Mouse (Mus musculus): ENCODE data around the gene Pdgfa. TPM values are rescaled to one million over a fixed set of nuclear protein-coding genes. Genes with fewer than 3 reads are reported as not detected.

Gene Pdgfa
- polyA plus RNA-seq (2017; shearing (Covaris generic)): not detected

DNA sequence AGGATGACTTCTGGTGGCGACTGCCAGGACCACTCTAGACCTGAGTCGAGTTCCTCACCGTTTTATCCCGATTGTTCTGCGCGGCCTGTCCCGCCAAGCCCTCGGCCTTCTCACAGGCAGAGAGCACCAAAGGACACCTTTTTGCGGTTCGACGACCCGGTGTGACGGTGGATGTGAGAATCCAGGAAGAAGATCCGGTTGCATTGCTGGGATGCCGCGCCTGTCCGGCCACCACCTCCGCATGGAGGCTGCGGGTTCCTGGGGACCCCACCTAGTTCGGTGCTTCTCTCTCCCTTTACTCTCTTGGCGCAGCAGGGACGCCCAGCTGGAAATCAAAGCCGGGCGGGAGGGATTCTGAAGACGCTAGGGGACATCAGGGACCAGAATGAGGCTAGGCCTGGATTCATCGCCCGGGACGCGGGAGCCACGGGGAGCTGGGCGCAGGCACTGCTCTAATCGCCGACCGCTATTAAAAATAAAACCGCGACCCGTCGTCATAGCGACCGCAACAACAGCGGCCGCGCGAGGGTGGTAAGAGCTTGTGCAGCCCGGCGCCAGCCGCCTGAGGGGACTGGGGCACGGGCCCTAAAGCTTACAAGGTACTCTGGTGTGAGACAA, at the start of gene Pdgfa:
Gene Pdgfa (minus strand): TSS at position 200 of the 618 bp plus-strand sequence.
- no peak for ATAC-seq

DNA sequence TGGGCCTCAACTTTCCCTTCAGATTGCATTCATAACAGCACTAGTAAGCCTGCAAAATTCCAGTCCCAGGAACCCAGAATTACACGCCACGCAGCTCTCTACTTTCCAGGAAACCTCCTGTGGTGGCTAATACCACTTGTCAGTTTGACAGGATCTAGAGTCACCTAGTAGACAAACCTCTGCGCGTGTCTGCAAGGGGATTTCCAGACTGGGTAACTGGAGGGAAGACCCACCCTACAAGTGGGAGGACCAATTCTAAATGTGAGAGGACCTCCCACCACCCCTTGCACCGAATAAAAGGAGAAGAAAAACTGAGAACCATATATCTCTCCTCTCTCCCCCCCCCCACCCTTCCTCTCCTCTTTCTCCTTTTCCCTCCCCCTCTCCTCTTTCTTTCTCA, 49.5 kb upstream of the Pdgfa start:
- ATAC-seq: no peak

DNA sequence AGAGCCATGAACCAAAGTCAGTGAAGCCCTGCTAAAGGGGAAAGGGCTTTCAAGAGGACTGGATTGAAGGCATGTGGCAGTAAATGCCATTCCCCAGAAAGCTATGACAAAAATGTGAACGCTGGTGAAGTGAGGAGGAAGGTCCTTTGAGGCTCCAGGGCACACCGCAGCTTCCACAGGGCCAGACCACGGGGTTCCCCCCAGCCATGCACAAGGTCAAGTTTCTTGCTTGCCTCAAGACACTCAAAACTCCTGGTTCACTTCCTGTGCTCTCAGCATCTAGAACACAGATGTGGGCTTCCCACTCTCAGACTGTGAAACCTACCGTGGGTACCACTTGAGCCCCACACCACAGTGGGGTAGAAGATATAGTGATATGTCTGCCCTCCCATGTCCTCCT, 46.4 kb upstream of the Pdgfa start:
- ATAC-seq: no peak

DNA sequence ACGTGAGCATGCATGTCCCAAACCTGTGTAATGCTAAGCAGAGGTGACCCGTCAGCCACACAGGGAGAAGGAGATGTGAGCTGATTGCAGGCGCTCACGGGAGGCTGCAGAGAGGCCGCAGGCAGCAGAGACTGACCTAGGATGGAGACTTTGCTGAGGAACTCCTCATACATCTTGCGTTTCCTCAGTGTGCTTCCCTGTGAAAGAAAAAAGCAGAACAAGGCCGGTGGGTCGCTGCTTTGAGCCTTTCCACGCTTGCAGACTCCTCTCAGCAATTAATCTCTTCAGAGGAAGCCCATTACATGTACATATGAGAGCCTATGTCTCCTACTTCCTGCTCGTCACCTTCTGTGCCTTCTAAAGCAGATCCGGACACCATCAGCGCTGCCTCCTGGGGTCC, 45.1 kb upstream of the Pdgfa start:
- no peak for ATAC-seq

DNA sequence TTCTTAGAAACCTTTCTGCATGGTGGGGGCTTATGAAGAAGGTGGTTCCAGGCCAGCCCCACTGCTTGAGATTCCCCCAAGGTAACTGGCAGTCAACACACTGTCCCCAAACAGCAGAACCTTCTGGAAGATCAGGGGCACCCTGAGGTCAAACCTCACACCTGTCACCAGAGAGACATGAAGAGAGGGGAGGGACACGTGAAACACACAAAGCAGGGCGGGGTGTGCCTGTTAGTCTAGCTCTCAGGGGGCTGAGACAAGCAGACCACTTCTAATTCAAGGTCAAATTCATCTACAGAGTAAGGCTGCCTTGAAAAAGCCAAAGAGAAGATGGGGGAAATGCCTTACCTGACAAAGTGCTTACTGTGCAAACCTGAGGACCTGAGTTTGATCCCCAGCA, 38.0 kb upstream of the Pdgfa start:
- ATAC-seq: no peak

DNA sequence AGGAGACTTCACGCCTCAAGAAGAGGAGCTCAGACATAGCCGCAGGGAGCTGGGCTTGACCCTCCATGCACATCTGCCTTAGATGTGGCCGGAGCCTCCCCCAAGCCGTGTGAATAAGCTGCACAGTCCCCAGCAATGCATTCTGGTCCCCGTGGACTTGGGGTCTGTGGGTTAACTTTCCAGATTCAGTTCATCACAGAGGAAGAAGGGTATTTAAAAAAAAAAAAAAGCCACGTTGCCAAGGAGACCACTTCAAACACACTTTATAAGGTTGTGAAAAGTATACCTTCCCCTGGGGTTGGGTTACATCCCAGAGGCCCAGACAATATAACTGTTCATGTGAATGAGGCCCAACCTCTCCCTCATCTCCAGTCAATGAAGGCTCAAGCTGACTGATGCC, 37.6 kb upstream of the Pdgfa start:
- ATAC-seq: no peak

DNA sequence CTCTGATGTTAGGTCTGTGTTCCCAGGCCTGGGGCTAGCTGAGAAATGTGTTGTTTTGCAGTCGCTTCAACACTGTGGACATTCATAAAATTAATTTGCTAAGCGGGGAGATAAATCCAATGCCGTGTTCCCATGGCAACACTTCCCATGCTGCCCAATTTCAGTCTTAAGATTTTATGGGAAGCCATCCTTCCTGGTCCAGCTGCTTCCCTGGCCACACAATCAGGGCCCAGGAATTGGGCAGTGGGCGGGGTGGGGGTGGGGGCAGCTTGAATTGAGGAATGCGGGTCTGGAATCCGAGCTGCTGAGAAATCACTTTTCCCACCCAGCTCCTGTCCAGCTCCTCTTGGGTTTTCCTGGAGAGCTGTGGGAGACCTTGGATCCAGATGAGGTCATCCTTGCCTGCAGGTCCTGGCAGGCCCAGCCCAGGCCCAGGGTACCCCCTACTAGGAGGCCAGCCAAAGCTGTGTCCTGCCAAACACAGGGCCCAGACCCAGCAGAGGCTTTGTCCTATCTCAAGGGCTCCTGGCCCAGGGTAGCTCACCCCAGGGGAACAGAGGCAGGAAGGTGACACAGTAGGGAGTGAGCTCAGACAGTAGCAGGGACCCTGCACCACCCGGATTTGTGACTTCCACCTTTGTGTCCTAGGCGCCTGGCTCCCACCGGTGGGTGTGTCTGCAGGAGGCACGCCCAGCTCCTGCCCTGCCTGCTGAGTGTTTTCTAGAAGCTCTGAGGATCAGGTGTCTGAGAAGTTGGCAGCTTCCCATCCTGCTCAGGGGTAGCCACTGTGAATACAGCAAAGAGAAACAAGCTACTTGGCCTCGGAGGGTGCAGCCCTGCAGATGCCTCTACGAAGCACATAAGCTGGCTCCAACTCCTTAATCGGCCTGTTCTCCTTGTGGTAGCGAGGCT, 36.5 kb upstream of the Pdgfa start:
- no peak for ATAC-seq

DNA sequence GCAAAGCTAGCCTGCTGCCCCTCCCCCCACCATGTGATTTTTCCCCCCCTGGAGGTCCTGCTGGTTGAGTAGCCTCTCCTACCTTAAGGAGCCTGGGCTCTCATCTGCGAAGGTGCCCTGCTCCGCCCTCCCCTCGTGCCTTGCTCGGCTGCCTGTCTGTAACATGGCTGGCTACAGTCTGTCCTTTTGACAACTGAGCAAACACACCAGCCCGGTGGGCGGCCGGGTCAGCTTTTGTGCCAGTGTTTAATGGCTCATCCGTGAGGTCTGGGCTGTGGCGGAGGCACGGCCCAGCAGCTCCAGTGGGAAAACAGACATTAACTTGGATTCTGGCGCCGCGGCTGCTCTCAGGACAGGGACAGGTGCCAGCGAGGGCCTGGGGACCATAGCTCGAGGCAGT, 30.4 kb upstream of the Pdgfa start:
- ATAC-seq: no peak

DNA sequence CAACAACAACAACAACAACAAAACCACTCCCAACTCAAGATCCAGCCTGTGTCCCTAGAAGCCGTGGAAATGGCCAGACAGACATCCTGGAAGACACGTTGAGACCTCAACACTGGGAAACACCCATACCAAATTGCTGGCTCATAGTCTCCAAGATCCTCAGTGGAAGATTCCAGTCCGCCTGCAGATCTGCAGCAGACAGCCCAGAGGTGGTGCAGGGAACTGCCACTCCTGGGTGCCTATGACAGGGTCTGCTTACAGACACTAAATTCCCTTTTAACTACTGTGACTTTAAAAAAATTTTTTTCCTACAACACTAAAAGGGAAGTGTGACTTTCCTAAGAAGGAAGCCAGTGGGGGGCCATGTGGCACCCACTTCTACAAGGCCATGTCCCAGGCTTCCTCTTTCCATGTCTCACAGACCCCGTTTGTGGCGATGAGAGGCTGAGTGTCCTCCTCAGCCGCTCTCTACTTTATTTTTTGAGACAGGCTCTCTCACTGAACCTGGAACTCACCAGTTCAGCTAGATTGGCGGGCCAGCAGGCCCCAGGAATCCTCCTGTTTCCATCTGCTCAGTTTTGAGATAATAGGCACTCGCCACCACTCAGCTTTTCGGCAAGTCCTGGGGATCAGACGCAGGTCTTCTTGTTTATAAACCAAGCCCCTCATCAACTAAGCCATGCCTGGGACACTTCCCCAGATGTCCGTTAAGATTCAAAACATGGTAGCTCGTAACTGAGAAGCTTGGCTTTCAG, 27.4 kb upstream of the Pdgfa start:
- ATAC-seq: no peak

DNA sequence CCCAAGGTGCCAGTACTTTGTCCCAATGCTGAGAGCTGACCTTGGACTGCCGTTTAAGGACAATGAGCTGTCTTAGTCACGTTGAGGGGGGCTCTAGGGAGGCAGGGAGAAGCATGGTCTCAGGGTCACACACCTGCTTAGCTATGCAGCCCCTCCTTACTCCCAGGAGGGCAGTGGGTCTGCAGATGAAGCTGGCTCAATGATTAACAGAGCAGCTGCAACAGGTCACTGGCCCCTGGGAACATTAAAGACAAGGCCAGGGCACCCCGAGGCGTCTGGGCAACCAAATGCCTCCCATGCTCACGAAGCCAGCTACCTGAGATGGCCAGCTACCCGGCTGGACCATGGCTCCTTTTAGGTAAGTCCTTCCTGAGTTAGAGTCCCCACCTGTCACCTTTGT, 23.4 kb upstream of the Pdgfa start:
- ATAC-seq: no peak

DNA sequence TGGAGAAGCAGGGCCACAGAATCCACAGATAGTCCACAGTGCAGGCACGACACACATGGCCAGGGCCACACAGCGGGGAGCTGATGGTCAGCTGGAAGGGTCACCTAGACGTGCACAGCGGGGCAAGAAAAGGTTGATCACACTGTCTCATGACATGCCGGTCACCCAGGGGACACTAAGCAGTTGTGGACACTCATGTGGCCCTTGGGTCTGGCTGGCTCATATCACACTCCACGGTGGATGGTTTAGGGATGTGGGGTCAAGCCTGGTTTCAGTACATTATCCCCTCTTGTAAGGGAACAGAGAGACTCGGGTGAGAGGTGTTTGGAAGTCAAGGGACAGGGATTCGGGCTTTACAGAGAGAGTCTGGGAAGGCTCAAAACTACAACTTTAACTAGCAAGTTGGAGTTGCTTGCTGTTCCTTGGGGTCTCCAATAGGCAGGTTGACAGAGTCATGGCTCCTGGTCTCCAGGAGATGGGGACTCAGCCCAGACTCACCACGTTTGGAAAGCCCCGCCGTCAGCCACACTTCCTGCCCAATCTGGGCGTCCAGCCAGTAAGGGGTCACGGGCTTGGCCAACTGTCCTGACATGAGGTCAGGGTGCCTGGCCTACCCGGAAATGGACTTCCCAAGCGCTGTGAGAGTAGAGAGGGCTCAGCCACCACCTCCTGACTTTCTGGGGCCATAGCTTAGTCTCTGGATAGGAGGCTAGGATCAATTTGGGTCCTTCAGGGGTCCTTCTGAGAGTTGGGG, 20.4 kb upstream of the Pdgfa start:
- no peak for ATAC-seq

DNA sequence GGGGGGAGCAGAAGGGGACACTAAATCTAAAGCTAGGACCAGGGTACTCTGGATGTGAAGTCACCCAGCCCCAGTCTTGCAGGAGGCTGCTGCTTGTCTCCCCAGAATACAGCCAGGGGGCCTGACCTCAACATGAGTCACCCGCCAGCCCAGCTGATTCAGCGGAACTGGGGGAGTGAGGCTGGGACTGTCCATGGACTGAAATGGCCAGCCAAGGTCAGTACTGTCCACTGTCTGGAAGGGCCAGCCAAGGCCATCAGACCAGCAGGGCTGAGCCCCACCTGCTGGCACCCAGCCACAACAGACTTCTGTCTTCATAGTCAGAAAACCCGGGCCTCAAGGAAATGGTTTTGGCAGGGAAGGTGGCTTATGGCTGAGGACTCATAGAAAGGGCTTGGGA, 17.9 kb upstream of the Pdgfa start:
- ATAC-seq: no peak

DNA sequence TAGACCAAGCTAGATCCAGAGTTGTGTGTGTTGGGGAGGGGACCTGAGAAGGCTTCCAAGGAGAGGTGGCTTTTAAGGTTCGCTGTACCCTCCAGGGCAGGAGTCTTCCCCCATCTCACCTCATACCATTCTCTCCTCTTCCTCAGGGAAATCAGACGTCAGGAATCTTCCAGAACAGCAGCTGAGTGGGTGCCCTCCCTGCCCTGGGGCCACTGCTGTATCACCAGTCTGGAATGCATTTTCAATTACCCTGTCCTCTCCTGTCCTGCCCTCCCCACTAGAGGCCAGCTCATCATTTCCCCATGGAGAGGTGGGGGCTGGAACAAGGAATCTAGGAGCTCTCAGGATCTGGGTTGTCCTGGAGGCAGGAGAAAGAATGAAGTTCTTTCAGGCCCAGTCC, 13.5 kb upstream of the Pdgfa start:
- no peak for ATAC-seq

DNA sequence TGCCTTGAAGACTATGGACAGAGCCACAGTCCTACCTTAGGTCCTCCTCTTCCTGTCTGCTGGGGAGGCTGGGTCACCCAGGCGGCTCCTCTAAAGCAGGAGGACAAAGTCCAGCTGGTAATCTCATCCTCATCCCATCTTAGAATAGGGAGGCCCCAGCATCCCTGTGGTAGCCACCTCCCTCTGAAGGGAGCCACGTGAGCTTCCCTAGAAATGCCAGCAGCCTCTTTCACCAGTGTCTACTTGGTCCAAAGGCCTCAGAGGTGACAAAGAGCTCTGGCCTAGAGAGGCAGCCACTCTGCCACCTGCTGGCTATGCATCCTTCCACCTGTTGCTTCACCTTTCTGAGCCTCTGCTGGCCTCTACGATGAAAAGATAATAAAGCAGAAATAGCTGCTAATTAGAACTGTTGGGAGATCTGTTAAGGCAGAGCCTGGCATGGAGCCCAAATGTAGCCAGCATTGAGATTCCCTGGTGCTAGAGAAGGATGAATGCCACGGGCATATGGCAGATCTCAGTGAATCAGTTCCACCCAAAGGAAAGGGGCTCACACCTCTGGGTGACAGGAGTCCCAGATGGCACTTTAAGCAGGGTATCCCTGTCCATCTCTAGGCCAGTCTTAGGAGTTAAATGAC, 10.1 kb upstream of the Pdgfa start:
- no peak for ATAC-seq

DNA sequence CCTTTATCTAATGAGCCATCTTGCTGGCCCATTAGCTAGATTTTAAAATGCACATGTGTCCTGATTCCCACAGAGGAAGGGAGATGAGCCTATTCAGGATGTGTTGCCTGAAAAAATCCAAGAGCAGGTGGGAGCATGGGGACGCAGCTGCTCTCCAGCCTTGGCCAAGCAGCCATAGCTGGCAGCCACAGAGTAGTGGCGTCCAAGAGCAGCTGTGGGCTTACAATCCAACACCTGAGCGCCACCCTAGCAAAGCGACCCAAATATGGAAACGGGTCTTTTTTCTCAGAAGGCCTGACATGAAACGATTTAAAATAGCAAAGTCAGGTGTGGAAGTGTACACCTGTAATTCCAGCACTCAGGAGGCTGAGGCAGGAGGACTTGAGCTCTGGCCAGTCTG, 7.4 kb upstream of the Pdgfa start:
- ATAC-seq: no peak

DNA sequence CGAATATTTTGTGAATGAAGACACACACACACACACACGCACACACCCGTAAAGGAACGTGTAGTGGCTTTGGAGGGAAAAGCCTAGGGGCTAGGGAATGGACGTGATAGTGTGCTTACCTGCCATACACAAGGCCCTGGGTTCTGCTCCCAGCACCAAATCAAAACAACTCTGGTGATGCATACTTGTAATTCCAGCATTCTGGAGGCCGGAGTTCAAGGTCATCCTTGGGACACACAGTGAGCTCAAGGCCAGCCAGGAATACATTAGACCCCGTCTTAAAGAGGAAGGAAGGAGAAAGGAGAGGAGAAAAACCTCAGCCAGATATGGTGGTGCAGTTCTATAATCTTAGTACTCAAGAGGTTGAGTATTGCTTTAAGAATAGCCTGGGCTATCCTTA, 2.5 kb upstream of the Pdgfa start:
- ATAC-seq: no peak

DNA sequence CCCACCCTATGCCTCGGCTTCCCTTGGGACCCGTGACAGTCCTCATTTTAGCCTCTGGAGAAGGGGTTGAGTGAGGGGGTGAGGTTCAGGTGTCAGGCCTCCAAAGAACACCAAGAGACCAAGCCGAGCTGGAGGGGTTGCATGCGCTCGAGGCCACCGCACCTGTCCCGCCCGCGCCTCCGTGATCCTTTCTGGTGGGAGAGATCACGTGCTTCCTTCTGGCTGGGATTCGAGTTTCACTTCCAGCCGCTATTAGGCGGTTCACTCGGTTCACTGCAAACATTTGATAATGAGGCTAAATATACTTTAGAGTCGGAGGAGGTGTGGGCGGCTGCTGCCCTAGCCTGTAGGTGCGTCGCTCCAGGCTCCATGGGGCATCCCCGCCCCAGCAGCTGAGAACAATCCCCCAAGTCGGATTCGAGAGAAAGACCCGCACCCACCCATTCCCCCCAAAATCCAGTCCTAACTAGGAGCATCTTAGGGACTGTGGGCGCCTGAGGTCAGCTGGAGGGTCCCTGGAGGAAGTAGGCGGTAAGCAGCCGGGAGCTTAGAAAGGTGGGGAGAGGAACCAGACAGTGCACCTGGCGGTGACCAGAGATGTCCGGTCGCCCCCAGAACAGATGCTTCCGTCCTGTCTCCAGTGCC, 888 bp upstream of the Pdgfa start:
- ATAC-seq: no peak

DNA sequence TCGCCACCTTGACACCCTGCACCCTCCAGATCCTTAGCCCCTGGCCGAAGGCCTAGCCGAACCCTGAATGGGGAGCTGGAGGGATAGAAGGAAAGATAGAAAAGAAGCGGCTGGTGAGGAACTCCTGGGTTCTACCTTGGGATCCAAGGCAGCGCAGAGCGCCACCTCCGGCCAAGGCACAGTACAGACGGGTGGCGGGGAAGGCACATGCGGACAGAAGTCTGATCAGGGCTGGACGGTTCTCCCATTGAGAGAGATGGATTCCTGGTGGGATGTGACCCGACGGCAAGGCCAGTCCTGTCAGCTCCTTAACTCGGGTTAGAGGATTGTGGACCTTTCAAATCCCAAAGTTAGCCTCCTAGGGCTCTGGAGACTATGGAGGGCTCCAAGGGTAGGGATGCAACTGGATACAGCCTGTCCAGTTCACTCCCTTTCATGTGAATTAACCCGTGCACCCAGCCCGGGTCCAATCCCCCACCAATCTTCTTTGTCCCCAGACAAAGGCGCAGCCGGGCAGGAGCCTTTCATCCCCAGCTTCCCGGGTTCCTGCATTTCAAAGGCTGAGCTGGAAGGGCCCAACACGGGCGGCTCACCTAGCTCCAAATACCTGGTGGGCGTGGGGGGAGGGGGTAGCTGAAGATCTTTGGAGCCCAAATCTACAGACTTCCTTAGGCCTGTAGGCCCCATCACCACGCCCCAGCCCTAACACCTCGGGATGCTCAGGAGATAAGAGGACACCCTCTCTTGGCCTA, 672 bp downstream of the Pdgfa start:
- ATAC-seq: no peak

DNA sequence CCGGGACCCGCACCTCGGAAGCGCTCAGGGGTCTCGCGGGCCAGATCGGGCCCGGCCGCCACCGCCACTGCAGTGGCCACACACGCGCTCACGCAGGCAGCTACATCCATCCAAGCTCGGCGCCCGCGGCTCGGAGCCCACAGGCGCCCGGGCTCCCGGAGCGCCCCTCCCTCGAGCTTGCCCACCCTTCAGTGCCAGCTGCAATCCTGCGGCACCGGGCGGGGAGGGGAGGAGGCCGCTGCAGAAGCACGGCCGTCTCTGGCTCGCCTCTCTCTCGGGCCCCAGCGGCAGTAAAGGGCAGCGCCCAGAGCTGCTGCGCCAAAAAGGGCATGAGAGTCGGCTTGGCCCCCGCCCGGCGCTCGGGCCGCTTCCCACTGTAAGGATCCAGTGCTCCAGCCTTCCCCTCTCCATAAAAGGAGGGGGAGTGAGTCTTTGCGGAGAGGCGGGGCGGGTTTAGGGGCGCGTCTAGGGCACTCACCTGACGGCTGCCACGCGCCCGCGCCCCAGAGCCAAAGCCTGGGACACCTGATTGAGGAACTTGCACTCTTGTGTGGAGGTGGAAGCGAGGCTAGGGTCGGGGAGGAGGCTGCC, 1.4 kb downstream of the Pdgfa start:
- no peak for ATAC-seq

All from CD4-positive, CD25-positive, alpha-beta regulatory T cell, adult 4 months (primary cell).